Mouse (Mus musculus): ENCODE data around the gene Snx22. TPM values are rescaled to one million over a fixed set of nuclear protein-coding genes. Genes with fewer than 3 reads are reported as not detected.

The Snx22 gene
- 3.4 and 4.1 TPM in 2 replicates for polyA plus RNA-seq (2014; fragmentation: Nextera tagmentation; extraction: Ambion mirVana)

- H3K4me3 ChIP-seq (ENCODE audit: low read depth, low read length): peak within 1 kb of the TSS; percentile 55
- peaks cover 26% of the 10 kb centered on the region for H3K27me3 ChIP-seq (replicated peaks; ENCODE audit: control insufficient read depth, insufficient read depth, low read length)
- peak; percentile 89 for ATAC-seq (ENCODE audit: low read depth)
- H3K4me2 ChIP-seq (ENCODE audit: low read depth, low read length): peak within 1 kb of the TSS; percentile 83
- H3K4me1 ChIP-seq (ENCODE audit: control insufficient read depth, insufficient read depth, low read length): peaks cover 4% of the 10 kb centered on the region
- no peak within 1 kb of the TSS for H3K27ac ChIP-seq (replicated peaks; ENCODE audit: low read depth, low read length)
- H3K9me3 ChIP-seq (ENCODE audit: control insufficient read depth, low read length): no peaks in the 10 kb centered on the region
- peak; percentile 77 for DNase-seq (ENCODE audit: low spot score)
- peaks cover 21% of the 10 kb centered on the region for H3K36me3 ChIP-seq (ENCODE audit: control insufficient read depth, insufficient read depth, low read length)
- H3K9ac ChIP-seq (ENCODE audit: low read depth, low read length): peak within 1 kb of the TSS; percentile 61
- WGBS: 1% methylated on average over 18 of the region's 22 CpGs
Observed at GRCm38 (mm10) chr9:66069583-66069982, at the start of gene Snx22. TSS of gene Snx22 (minus strand) at chr9:66069719.

DNA sequence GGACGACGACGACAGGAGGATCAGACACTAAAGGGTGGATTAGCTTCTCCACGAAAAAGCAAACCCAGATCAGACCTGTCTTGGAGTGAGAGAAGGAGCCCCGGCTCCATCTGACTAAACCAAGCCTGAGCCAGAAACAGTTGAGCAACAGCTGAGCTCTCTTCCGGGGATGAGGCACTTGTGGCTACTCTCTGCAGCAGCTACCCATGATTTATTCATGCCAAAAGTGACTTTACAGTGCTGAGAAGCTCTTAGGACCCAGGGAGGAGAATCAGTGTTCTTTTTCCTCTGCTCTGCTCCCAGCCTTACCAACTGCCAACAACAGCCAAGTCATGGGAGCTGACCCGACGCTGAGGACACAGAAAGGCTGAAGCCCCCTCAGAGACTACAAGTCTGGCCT, 47.4 kb upstream of the Snx22 start:
- Histone ChIP-seq H3K36me3 (ENCODE audit: control insufficient read depth, insufficient read depth, low read length) (peaks cover 13% of the 10 kb centered on the region), H3K9ac (ENCODE audit: low read depth, low read length) (no peak overlapping the region), H3K9me3 (ENCODE audit: control insufficient read depth, low read length) (no peaks in the 10 kb centered on the region), H3K27me3 (replicated peaks; ENCODE audit: control insufficient read depth, insufficient read depth, low read length) (no peaks in the 10 kb centered on the region), H3K27ac (replicated peaks; ENCODE audit: low read depth, low read length) (no peak overlapping the region; the same call in 1 of the 2 replicates), H3K4me3 (ENCODE audit: low read depth, low read length) (no peak overlapping the region), H3K4me1 (ENCODE audit: control insufficient read depth, insufficient read depth, low read length) (no peaks in the 10 kb centered on the region), H3K4me2 (ENCODE audit: low read depth, low read length) (no peak overlapping the region)
- WGBS: 59% methylated on average over 8 of the region's 8 CpGs
- DNase-seq (ENCODE audit: low spot score) (peak; percentile 54), ATAC-seq (ENCODE audit: low read depth) (peak; percentile 62; the same call in 1 of the 2 replicates)

DNA sequence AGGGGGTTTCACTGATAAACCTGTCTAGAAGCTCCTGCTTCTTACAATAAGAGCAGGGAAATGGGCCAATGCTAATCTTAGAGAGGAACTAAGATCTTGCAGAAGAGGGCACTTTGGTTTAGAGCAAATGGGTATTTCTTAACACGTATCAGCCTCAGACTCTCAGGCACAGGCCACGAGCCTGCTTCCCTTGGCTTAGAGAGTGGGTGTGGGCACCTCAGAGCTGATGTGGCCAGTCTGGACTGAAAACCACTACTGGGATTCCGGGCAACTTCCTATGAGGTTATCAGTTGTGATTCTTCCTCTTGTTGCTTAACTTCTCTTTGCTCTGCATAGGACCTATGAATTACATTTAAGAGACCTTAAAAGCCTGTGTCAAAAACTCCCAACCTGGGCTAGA, 44.8 kb upstream of the Snx22 start:
- Histone ChIP-seq H3K27me3 (replicated peaks; ENCODE audit: control insufficient read depth, insufficient read depth, low read length) (no peaks in the 10 kb centered on the region), H3K4me3 (ENCODE audit: low read depth, low read length) (no peak overlapping the region), H3K9me3 (ENCODE audit: control insufficient read depth, low read length) (no peaks in the 10 kb centered on the region), H3K4me2 (ENCODE audit: low read depth, low read length) (no peak overlapping the region), H3K4me1 (ENCODE audit: control insufficient read depth, insufficient read depth, low read length) (no peaks in the 10 kb centered on the region), H3K36me3 (ENCODE audit: control insufficient read depth, insufficient read depth, low read length) (peaks cover 16% of the 10 kb centered on the region), H3K27ac (replicated peaks; ENCODE audit: low read depth, low read length) (no peak overlapping the region), H3K9ac (ENCODE audit: low read depth, low read length) (no peak overlapping the region)
- no peak for ATAC-seq (ENCODE audit: low read depth)
- 89% methylated on average over 3 of the region's 3 CpGs for WGBS
- DNase-seq (ENCODE audit: low spot score): no peak

- DNase-seq (ENCODE audit: low spot score) (peak; percentile 7), ATAC-seq (ENCODE audit: low read depth) (no peak)
- WGBS: 43% methylated on average over 8 of the region's 8 CpGs
- no peak overlapping the region for H3K4me2 ChIP-seq (ENCODE audit: low read depth, low read length)
- H3K9me3 ChIP-seq (ENCODE audit: control insufficient read depth, low read length): no peaks in the 10 kb centered on the region
- no peak overlapping the region for H3K4me3 ChIP-seq (ENCODE audit: low read depth, low read length)
- peak overlapping the region; percentile 5; the same call in 1 of the 2 replicates for H3K9ac ChIP-seq (ENCODE audit: low read depth, low read length)
- H3K27me3 ChIP-seq (replicated peaks; ENCODE audit: control insufficient read depth, insufficient read depth, low read length): no peaks in the 10 kb centered on the region
- peaks cover 47% of the 10 kb centered on the region for H3K36me3 ChIP-seq (ENCODE audit: control insufficient read depth, insufficient read depth, low read length)
- H3K4me1 ChIP-seq (ENCODE audit: control insufficient read depth, insufficient read depth, low read length): no peaks in the 10 kb centered on the region
- no peak overlapping the region for H3K27ac ChIP-seq (replicated peaks; ENCODE audit: low read depth, low read length)
Observed at GRCm38 (mm10) chr9:66110611-66111379, 41.3 kb upstream of the Snx22 start.

- no peak for ATAC-seq (ENCODE audit: low read depth)
- H3K4me3 ChIP-seq (ENCODE audit: low read depth, low read length): no peak overlapping the region
- H3K36me3 ChIP-seq (ENCODE audit: control insufficient read depth, insufficient read depth, low read length): peaks cover 48% of the 10 kb centered on the region
- no peak overlapping the region for H3K4me2 ChIP-seq (ENCODE audit: low read depth, low read length)
- no peak overlapping the region for H3K9ac ChIP-seq (ENCODE audit: low read depth, low read length)
- no peak for DNase-seq (ENCODE audit: low spot score)
- no peaks in the 10 kb centered on the region for H3K27me3 ChIP-seq (replicated peaks; ENCODE audit: control insufficient read depth, insufficient read depth, low read length)
- H3K9me3 ChIP-seq (ENCODE audit: control insufficient read depth, low read length): no peaks in the 10 kb centered on the region
- H3K27ac ChIP-seq (replicated peaks; ENCODE audit: low read depth, low read length): no peak overlapping the region
- 47% methylated on average over 8 of the region's 8 CpGs for WGBS
- H3K4me1 ChIP-seq (ENCODE audit: control insufficient read depth, insufficient read depth, low read length): no peaks in the 10 kb centered on the region
Observed at GRCm38 (mm10) chr9:66110126-66110525, 40.6 kb upstream of the Snx22 start.

- ATAC-seq (ENCODE audit: low read depth) (no peak), DNase-seq (ENCODE audit: low spot score) (no peak)
- no peak overlapping the region for H3K4me3 ChIP-seq (ENCODE audit: low read depth, low read length)
- no peaks in the 10 kb centered on the region for H3K27me3 ChIP-seq (replicated peaks; ENCODE audit: control insufficient read depth, insufficient read depth, low read length)
- H3K4me1 ChIP-seq (ENCODE audit: control insufficient read depth, insufficient read depth, low read length): no peaks in the 10 kb centered on the region
- H3K9ac ChIP-seq (ENCODE audit: low read depth, low read length): no peak overlapping the region
- H3K9me3 ChIP-seq (ENCODE audit: control insufficient read depth, low read length): no peaks in the 10 kb centered on the region
- 97% methylated on average over 1 of the region's 1 CpGs for WGBS
- no peak overlapping the region for H3K4me2 ChIP-seq (ENCODE audit: low read depth, low read length)
- peaks cover 51% of the 10 kb centered on the region for H3K36me3 ChIP-seq (ENCODE audit: control insufficient read depth, insufficient read depth, low read length)
- no peak overlapping the region for H3K27ac ChIP-seq (replicated peaks; ENCODE audit: low read depth, low read length)
Observed at GRCm38 (mm10) chr9:66109574-66109973, 40.1 kb upstream of the Snx22 start.

GRCm38 (mm10) chr9:66105168-66105567, 35.6 kb upstream of the Snx22 start:
- 87% methylated on average over 8 of the region's 8 CpGs for WGBS
- no peak overlapping the region for H3K9ac ChIP-seq (ENCODE audit: low read depth, low read length)
- peaks cover 82% of the 10 kb centered on the region for H3K36me3 ChIP-seq (ENCODE audit: control insufficient read depth, insufficient read depth, low read length)
- no peaks in the 10 kb centered on the region for H3K4me1 ChIP-seq (ENCODE audit: control insufficient read depth, insufficient read depth, low read length)
- DNase-seq (ENCODE audit: low spot score) (no peak), ATAC-seq (ENCODE audit: low read depth) (no peak)
- H3K9me3 ChIP-seq (ENCODE audit: control insufficient read depth, low read length): no peaks in the 10 kb centered on the region
- H3K4me3 ChIP-seq (ENCODE audit: low read depth, low read length): no peak overlapping the region
- H3K27me3 ChIP-seq (replicated peaks; ENCODE audit: control insufficient read depth, insufficient read depth, low read length): no peaks in the 10 kb centered on the region
- no peak overlapping the region for H3K4me2 ChIP-seq (ENCODE audit: low read depth, low read length)
- H3K27ac ChIP-seq (replicated peaks; ENCODE audit: low read depth, low read length): no peak overlapping the region

- peaks cover 86% of the 10 kb centered on the region for H3K36me3 ChIP-seq (ENCODE audit: control insufficient read depth, insufficient read depth, low read length)
- H3K4me3 ChIP-seq (ENCODE audit: low read depth, low read length): no peak overlapping the region
- 94% methylated on average over 4 of the region's 4 CpGs for WGBS
- no peak overlapping the region for H3K9ac ChIP-seq (ENCODE audit: low read depth, low read length)
- ATAC-seq (ENCODE audit: low read depth) (no peak), DNase-seq (ENCODE audit: low spot score) (no peak)
- no peaks in the 10 kb centered on the region for H3K4me1 ChIP-seq (ENCODE audit: control insufficient read depth, insufficient read depth, low read length)
- no peak overlapping the region for H3K4me2 ChIP-seq (ENCODE audit: low read depth, low read length)
- no peaks in the 10 kb centered on the region for H3K27me3 ChIP-seq (replicated peaks; ENCODE audit: control insufficient read depth, insufficient read depth, low read length)
- no peaks in the 10 kb centered on the region for H3K9me3 ChIP-seq (ENCODE audit: control insufficient read depth, low read length)
- H3K27ac ChIP-seq (replicated peaks; ENCODE audit: low read depth, low read length): no peak overlapping the region
Observed at GRCm38 (mm10) chr9:66104601-66105000, 35.1 kb upstream of the Snx22 start.

GRCm38 (mm10) chr9:66102668-66103067, 33.1 kb upstream of the Snx22 start:
- DNase-seq (ENCODE audit: low spot score) (no peak), ATAC-seq (ENCODE audit: low read depth) (no peak)
- Histone ChIP-seq H3K4me1 (ENCODE audit: control insufficient read depth, insufficient read depth, low read length) (no peaks in the 10 kb centered on the region), H3K9ac (ENCODE audit: low read depth, low read length) (no peak overlapping the region), H3K4me3 (ENCODE audit: low read depth, low read length) (no peak overlapping the region), H3K27ac (replicated peaks; ENCODE audit: low read depth, low read length) (no peak overlapping the region), H3K4me2 (ENCODE audit: low read depth, low read length) (no peak overlapping the region), H3K9me3 (ENCODE audit: control insufficient read depth, low read length) (no peaks in the 10 kb centered on the region), H3K36me3 (ENCODE audit: control insufficient read depth, insufficient read depth, low read length) (peaks cover 83% of the 10 kb centered on the region), H3K27me3 (replicated peaks; ENCODE audit: control insufficient read depth, insufficient read depth, low read length) (no peaks in the 10 kb centered on the region)
- 78% methylated on average over 6 of the region's 6 CpGs for WGBS

Measured in embryonic facial prominence, embryonic 14.5 days (tissue).